Mouse (Mus musculus) forebrain, postnatal 0 days (tissue): ENCODE results near the gene Rbpms2. TPM values are rescaled to one million over a fixed set of nuclear protein-coding genes. Genes with fewer than 3 reads are reported as not detected.
A peak's percentile ranks its signal among the peaks of the same experiment; 100 is the strongest.

Experiments used
- ATAC-seq: fragments of 200-750 bp; cut with Nextera tagmentation; 2 replicates; pipeline ENCODE4 v1.8.0; 2017; ENCODE audit warnings: mild to moderate bottlenecking, moderate library complexity
- DNase-seq: peaks from one replicate; pipeline ENCODE4 v3.0.0-alpha.2; 2015
- H3K27ac ChIP-seq: fragments of 300-500 bp; sonication (generic); 2 replicates; pipeline ENCODE4 v1.5.1; 2014; ENCODE audit warnings: low read depth, mild to moderate bottlenecking, antibody characterized with exemption, low read length, moderate library complexity, mixed read lengths
- H3K27me3 ChIP-seq: fragments of 300-500 bp; sonication (generic); 2 replicates; pipeline ENCODE4 v1.6.1; 2014; ENCODE audit warnings: mild to moderate bottlenecking, low read length, mixed read lengths; ENCODE audit not compliant: insufficient read depth
- H3K36me3 ChIP-seq: fragments of 300-500 bp; sonication (generic); 2 replicates; pipeline ENCODE4 v1.6.1; 2014; ENCODE audit warnings: mild to moderate bottlenecking, moderate library complexity; ENCODE audit not compliant: insufficient read depth
- H3K4me1 ChIP-seq: fragments of 300-500 bp; sonication (generic); 2 replicates; pipeline ENCODE4 v1.6.1; 2014; ENCODE audit warnings: antibody characterized with exemption; ENCODE audit not compliant: insufficient read depth
- H3K4me2 ChIP-seq: fragments of 300-500 bp; sonication (generic); 2 replicates; pipeline ENCODE4 v1.6.1; 2014; ENCODE audit warnings: low read depth, mild to moderate bottlenecking, moderate library complexity
- H3K4me3 ChIP-seq: fragments of 300-500 bp; sonication (generic); 2 replicates; pipeline ENCODE4 v1.5.1; 2014; ENCODE audit warnings: low read depth, low read length, mixed read lengths
- H3K9ac ChIP-seq: fragments of 300-500 bp; sonication (generic); 2 replicates; pipeline ENCODE4 v1.6.1; 2014; ENCODE audit warnings: mild to moderate bottlenecking
- H3K9me3 ChIP-seq: fragments of 300-500 bp; sonication (generic); 2 replicates; pipeline ENCODE4 v1.6.1; 2016; ENCODE audit warnings: low read length
- CTCF ChIP-seq: sonication (generic); IDR thresholded peaks from 2 replicates; pipeline ENCODE4 v1.5.1; 2016; ENCODE audit warnings: antibody characterized with exemption, control low read depth, low read depth
- WGBS: fragments of 180-500 bp; shearing (Covaris S2); extraction: QIAGEN DNeasy Blood & Tissue Kit; methylation state at CpG from one replicate; pipeline ENCODE4 v1.1.7; 2014; 5-methylcytosine and 5-hydroxymethylcytosine counted together
- polyA plus RNA-seq: library from polyadenylated mRNA; unstranded; fragments of >200 nt; fragmentation: Nextera tagmentation; extraction: Ambion mirVana; gene quantifications from 2 replicates; pipeline ENCODE4 v1.2.1, GENCODE M21; 2015
- total RNA-seq: library from RNA; depleted of rRNA; stranded (reverse); fragments of >200 nt; gene quantifications from 2 replicates; pipeline ENCODE4 v1.2.3, GENCODE M21; 2014

Rbpms2 gene
- total and polyA plus RNA-seq, 2 experiments from 2014 or later, result 1.6 to 3.3 TPM

GRCm38 (mm10) chr9:65672996-65673395, 43.5 kb downstream of the Rbpms2 start:
- H3K4me1 ChIP-seq, result peaks cover 12% of the 10 kb centered on the region
- TF ChIP-seq CTCF, result no peak
- H3K9me3 ChIP-seq, result no peaks in the 10 kb centered on the region
- no peaks in the 10 kb centered on the region for H3K36me3 ChIP-seq
- DNase-seq, result no peak
- H3K9ac ChIP-seq, result no peak overlapping the region
- no peaks in the 10 kb centered on the region for H3K27me3 ChIP-seq
- no peak overlapping the region for H3K4me3 ChIP-seq
- H3K27ac ChIP-seq, result no peak overlapping the region
- no peak for ATAC-seq
- H3K4me2 ChIP-seq, result no peak overlapping the region
- WGBS, result 84% methylated on average over 11 of the region's 11 CpGs

GRCm38 (mm10) chr9:65675461-65676357, 46.3 kb downstream of the Rbpms2 start:
- TF ChIP-seq CTCF, result no peak
- peak; percentile 50 for ATAC-seq
- no peaks in the 10 kb centered on the region for H3K36me3 ChIP-seq
- H3K9ac ChIP-seq, result peak overlapping the region; percentile 80
- WGBS, result 54% methylated on average over 8 of the region's 8 CpGs
- H3K9me3 ChIP-seq, result no peaks in the 10 kb centered on the region
- H3K27me3 ChIP-seq, result no peaks in the 10 kb centered on the region
- peak overlapping the region; percentile 75 for H3K27ac ChIP-seq
- DNase-seq, result peak; percentile 35
- peak overlapping the region; percentile 88 for H3K4me2 ChIP-seq
- peaks cover 31% of the 10 kb centered on the region for H3K4me1 ChIP-seq
- H3K4me3 ChIP-seq, result peak overlapping the region; percentile 67

- peak; percentile 99 for ATAC-seq
- peak overlapping the region; percentile 67 for H3K4me3 ChIP-seq
- no peaks in the 10 kb centered on the region for H3K36me3 ChIP-seq
- peaks cover 31% of the 10 kb centered on the region for H3K4me1 ChIP-seq
- no peaks in the 10 kb centered on the region for H3K27me3 ChIP-seq
- no peaks in the 10 kb centered on the region for H3K9me3 ChIP-seq
- peak overlapping the region; percentile 88 for H3K4me2 ChIP-seq
- H3K27ac ChIP-seq, result peak overlapping the region; percentile 75
- 0 out of 2 replicates have a peak, but pooled peaks have one; percentile 11 for TF ChIP-seq CTCF
- 0% methylated on average over 35 of the region's 51 CpGs for WGBS
- peak; percentile 97 for DNase-seq
- H3K9ac ChIP-seq, result peak overlapping the region; percentile 80
Observed at GRCm38 (mm10) chr9:65676358-65677118, 47.1 kb downstream of the Rbpms2 start.

- 7% methylated on average over 3 of the region's 3 CpGs for WGBS
- Histone ChIP-seq H3K4me3 (peak overlapping the region; percentile 67), H3K4me1 (peaks cover 31% of the 10 kb centered on the region), H3K27me3 (no peaks in the 10 kb centered on the region), H3K36me3 (no peaks in the 10 kb centered on the region), H3K27ac (peak overlapping the region; percentile 75; the same call in 1 of the 2 replicates), H3K4me2 (peak overlapping the region; percentile 88), H3K9ac (peak overlapping the region; percentile 80), H3K9me3 (no peaks in the 10 kb centered on the region)
- DNase-seq, result no peak
- ATAC-seq, result no peak
- TF ChIP-seq CTCF, result no peak
Observed at GRCm38 (mm10) chr9:65677119-65677462, 47.6 kb downstream of the Rbpms2 start.

GRCm38 (mm10) chr9:65679181-65679761, 49.8 kb downstream of the Rbpms2 start:
- no peak for DNase-seq
- peak overlapping the region; percentile 41; the same call in 1 of the 2 replicates for H3K27ac ChIP-seq

GRCm38 (mm10) chr9:65680938-65681633, 51.6 kb downstream of the Rbpms2 start:
- no peaks in the 10 kb centered on the region for H3K27me3 ChIP-seq
- H3K9me3 ChIP-seq, result no peaks in the 10 kb centered on the region
- DNase-seq (no peak), ATAC-seq (no peak)
- H3K4me2 ChIP-seq, result no peak overlapping the region
- no peak overlapping the region for H3K4me3 ChIP-seq
- no peaks in the 10 kb centered on the region for H3K36me3 ChIP-seq
- TF ChIP-seq CTCF, result no peak
- no peak overlapping the region for H3K27ac ChIP-seq
- no peak overlapping the region; the same call in 1 of the 2 replicates for H3K9ac ChIP-seq
- WGBS, result 84% methylated on average over 4 of the region's 4 CpGs
- peaks cover 32% of the 10 kb centered on the region for H3K4me1 ChIP-seq

More at GRCm38 (mm10) chr9:65679181-65679761, 49.8 kb downstream of the Rbpms2 start:
- ATAC-seq, result no peak
- Histone ChIP-seq H3K27me3 (no peaks in the 10 kb centered on the region), H3K4me3 (peak overlapping the region; percentile 14), H3K4me1 (peaks cover 35% of the 10 kb centered on the region), H3K9ac (0 out of 2 replicates have a peak overlapping the region, but pooled peaks have one; percentile 7), H3K4me2 (peak overlapping the region; percentile 88), H3K9me3 (no peaks in the 10 kb centered on the region), H3K36me3 (no peaks in the 10 kb centered on the region)
- no peak for TF ChIP-seq CTCF
- 18% methylated on average over 5 of the region's 5 CpGs for WGBS
